Mouse (Mus musculus) granulocyte monocyte progenitor cell, adult 5-6 weeks (primary cell): Measurements from ENCODE around the gene Lzic. TPM values are rescaled to one million over a fixed set of nuclear protein-coding genes. Genes with fewer than 3 reads are reported as not detected.

Experiments
- ATAC-seq: replicated peaks from 2 replicates; pipeline ENCODE4 v1.8.0; 2016; ENCODE audit warnings: mild to moderate bottlenecking, moderate TSS enrichment, inconsistent platforms; ENCODE audit not compliant: poor library complexity, severe bottlenecking
- total RNA-seq, 2 experiments: library from RNA; stranded (forward) in 1 of 2; stranded (reverse) in 1 of 2; fragments of 200-712, 200-1000 nt in 1 of 2; fragments of >200 nt in 1 of 2; fragmentation: Nextera tagmentation in 1 of 2; gene quantifications; 2 replicates each; pipeline ENCODE4 v1.2.3; 2014 to 2017

Lzic gene
- total RNA-seq, 2 experiments from 2014 or later = 25.3 to 96.4 TPM

GRCm38 (mm10) chr4:149521258-149521657 lies 36.2 kb downstream of the Lzic start:
- ATAC-seq = no peak

GRCm38 (mm10) chr4:149523961-149524360 lies 38.9 kb downstream of the Lzic start:
- no peak for ATAC-seq

- ATAC-seq = no peak
Measured at GRCm38 (mm10) chr4:149525170-149525569, 40.1 kb downstream of the Lzic start.

- no peak for ATAC-seq
Measured at GRCm38 (mm10) chr4:149525811-149526210, 40.8 kb downstream of the Lzic start.

- no peak for ATAC-seq
Measured at GRCm38 (mm10) chr4:149526330-149526729, 41.3 kb downstream of the Lzic start.

- ATAC-seq = no peak
Measured at GRCm38 (mm10) chr4:149527621-149528354, 42.8 kb downstream of the Lzic start.

GRCm38 (mm10) chr4:149529691-149530090 lies 44.7 kb downstream of the Lzic start:
- no peak for ATAC-seq

GRCm38 (mm10) chr4:149539441-149539840 lies 54.4 kb downstream of the Lzic start:
- no peak for ATAC-seq

GRCm38 (mm10) chr4:149541935-149542334 lies 56.9 kb downstream of the Lzic start:
- peak; percentile 78 for ATAC-seq

GRCm38 (mm10) chr4:149542431-149542830 lies 57.4 kb downstream of the Lzic start:
- no peak for ATAC-seq

GRCm38 (mm10) chr4:149542927-149543553 lies 58.0 kb downstream of the Lzic start:
- ATAC-seq = peak; percentile 80

- ATAC-seq = no peak
Measured at GRCm38 (mm10) chr4:149544892-149545291, 59.9 kb downstream of the Lzic start.

Other genes with a start within 250 kb of the Lzic start
- gene Kif1b, start 177.5 kb upstream of the Lzic start, total RNA-seq (2014; fragmentation: Nextera tagmentation) = 15.2 and 24.2 TPM in 2 replicates
- gene Kif1b, start 177.5 kb upstream of the Lzic start, total RNA-seq (2017) = 25.5 and 26.3 TPM in 2 replicates
- 58.4 and 58.8 TPM in 2 replicates for gene Ube4b, start 58.5 kb upstream of the Lzic start, total RNA-seq (2014; fragmentation: Nextera tagmentation)
- 28.7 and 38.6 TPM in 2 replicates for gene Ube4b, start 58.5 kb upstream of the Lzic start, total RNA-seq (2017)
- 0.51 TPM in 1 of 2 replicates, not detected in the other for gene Rbp7, start 30.3 kb upstream of the Lzic start, total RNA-seq (2014; fragmentation: Nextera tagmentation)
- gene Rbp7, start 30.3 kb upstream of the Lzic start, total RNA-seq (2017) = not detected in 2 replicates
- gene Tmem274, start 7.9 kb upstream of the Lzic start, total RNA-seq (2014; fragmentation: Nextera tagmentation) = not detected in 2 replicates
- gene Tmem274, start 7.9 kb upstream of the Lzic start, total RNA-seq (2017) = not detected in 2 replicates
- 5.0 and 7.0 TPM in 2 replicates for gene Nmnat1, start within 50 bp of the Lzic start, total RNA-seq (2014; fragmentation: Nextera tagmentation)
- 10.3 and 11.5 TPM in 2 replicates for gene Nmnat1, start within 50 bp of the Lzic start, total RNA-seq (2017)
- gene Ctnnbip1, start 33.0 kb downstream of the Lzic start, total RNA-seq (2014; fragmentation: Nextera tagmentation) = 3.5 and 8.7 TPM in 2 replicates
- 2.8 and 4.6 TPM in 2 replicates for gene Ctnnbip1, start 33.0 kb downstream of the Lzic start, total RNA-seq (2017)
- gene Clstn1, start 101.2 kb downstream of the Lzic start, total RNA-seq (2014; fragmentation: Nextera tagmentation) = 0.90 and 3.0 TPM in 2 replicates
- 3.0 and 3.2 TPM in 2 replicates for gene Clstn1, start 101.2 kb downstream of the Lzic start, total RNA-seq (2017)
- 72.9 and 80.4 TPM in 2 replicates for gene Pik3cd, start 217.3 kb downstream of the Lzic start, total RNA-seq (2014; fragmentation: Nextera tagmentation)
- gene Pik3cd, start 217.3 kb downstream of the Lzic start, total RNA-seq (2017) = 64.5 and 81.6 TPM in 2 replicates